Mouse (Mus musculus) bone marrow, adult 2 months (tissue): ENCODE measurements around the gene Zfp641.

Experiments
- CTCF ChIP-seq: fragments of 200-500 bp; IDR thresholded peaks from 2 replicates; pipeline ENCODE4 v1.5.1; 2011; ENCODE audit warnings: low read length, control low read depth; ENCODE audit not compliant: control insufficient read depth, insufficient read depth
- POLR2A ChIP-seq: fragments of 200-500 bp; IDR thresholded peaks from 2 replicates; pipeline ENCODE4 v1.6.1; 2011; ENCODE audit warnings: low read depth, mild to moderate bottlenecking, control low read depth, low read length, borderline replicate concordance; ENCODE audit not compliant: control insufficient read depth

DNA sequence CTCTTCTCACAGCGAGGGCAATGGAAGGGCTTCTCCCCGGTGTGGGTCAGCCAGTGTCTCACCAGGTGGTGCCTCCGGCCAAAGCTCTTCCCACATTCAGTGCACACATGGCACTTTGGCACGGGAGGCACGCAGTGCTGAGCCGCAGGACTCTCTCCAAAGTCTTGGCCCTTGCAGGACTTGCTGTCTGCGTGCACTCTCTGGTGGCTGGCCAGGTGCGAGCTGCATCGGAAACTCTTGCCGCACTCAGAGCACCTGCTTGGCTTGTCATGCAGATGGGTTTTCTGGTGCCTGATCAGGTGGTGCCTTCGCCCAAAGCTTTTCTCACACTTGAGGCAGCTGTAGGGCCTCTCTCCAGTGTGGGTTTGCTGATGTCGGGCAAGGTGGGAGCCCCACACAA is 7.4 kb downstream of the Zfp641 start:
- TF ChIP-seq POLR2A: no peak
- TF ChIP-seq CTCF: no peak
